Mouse (Mus musculus): ENCODE measurements at regions not wholly inside any gene's neighbourhood (a gene's known extent, or its start where the extent isn't known, plus 50 kb on each side); places are given as distances from the start of the nearest gene placed in this dataset.

DNA sequence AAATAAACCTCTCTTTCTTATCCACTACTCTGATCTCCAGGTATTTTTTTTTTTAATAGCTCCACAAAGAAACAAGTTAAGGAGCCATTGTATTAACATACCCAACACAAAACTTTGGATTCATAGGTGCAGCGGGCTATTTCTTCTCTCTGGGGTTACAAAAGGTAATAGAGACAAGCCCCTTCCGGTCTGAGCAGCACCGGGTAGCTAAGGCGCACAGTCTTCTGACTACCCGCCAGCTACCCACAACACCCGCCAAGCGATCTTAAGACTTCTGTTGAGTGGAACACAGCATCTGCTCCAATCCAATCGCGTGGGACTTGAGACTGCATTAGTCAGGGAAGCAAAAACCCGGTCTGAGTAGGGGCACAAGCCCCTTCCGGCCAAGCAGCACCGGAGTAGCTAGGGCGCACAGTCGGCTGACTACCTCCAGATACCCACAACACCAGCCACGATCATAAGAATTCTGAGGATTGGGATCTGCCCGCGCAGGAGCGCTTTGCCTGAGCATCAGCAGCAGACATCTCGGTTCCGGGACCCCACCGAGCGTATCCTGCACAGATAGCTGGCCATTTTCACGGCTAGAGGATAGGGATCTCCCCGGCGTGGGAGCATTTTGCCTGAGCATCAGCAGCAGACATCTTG lies 2463.9 kb downstream of the Gm37988 start:
- DNase-seq (ENCODE audit: low read depth, low spot score): peak; percentile 79

DNA sequence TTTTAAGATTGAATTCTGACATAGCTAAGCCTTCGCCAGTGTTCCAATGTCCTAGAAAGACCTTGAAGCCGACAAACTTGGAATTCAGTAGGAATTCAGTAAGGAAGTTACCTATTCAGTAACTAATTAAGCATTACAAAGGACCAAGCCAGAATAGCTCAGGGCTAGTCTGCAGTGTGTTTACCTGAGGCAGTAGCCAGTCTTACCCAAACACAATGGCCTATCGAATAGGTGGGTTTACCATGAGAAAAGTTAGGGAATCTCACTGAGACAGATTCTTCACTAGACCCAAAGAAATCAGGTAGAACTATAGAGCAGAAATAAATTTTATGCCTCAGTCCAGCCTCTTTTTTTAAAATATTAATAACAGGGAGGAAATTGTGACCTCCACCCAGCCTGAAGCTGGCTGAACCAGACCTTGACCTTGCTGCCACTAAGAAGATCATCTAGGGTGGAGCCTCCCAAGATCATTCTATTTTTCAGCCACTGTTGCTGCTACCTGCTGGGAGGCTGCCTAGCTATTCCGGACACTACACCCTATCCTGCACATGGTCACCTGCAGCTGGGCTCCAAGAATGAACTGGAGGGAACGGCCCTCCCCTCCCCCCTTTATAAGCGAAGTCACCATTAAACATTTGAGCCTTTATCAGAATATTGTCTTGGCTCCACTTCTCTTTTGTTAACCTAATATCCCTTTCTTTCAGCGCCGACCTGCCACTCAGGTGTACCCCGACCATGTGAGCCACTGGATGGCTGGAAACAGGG lies 2491.4 kb downstream of the Gm37988 start:
- peak; percentile 60 for DNase-seq (ENCODE audit: low read depth, low spot score)

DNA sequence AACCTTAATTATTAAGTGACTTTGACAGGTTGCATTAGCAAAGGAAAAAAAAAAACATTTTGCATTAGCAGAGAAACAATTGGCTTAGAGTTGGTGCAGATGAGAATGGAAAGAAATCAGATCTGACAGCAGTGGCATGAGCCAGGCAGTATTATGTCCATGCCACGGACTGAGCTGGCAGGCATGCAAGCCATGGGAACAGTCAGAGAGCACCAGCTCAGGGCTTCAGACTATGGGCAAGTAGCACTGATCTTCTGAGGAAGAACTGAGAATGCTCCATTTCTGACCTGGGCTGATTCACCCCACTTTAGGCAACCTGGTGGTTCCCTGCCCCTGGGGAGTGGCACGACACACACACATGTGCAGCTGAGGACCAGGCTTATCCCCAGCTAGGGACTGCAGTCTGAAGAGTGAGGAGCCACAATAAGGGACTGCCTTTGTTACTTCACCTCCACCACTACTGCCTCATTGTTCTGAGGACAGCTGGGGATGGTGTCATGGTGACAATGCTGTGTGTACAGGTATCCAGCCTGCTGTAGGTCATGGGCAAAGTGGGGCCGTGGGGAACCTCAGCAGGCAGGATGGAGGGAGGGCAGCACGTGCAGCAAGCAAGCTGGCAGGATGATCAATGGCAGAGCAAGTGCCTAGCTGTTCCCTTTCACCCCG lies 2501.4 kb downstream of the Gm37988 start:
- no peak for DNase-seq (ENCODE audit: low read depth, low spot score)

DNA sequence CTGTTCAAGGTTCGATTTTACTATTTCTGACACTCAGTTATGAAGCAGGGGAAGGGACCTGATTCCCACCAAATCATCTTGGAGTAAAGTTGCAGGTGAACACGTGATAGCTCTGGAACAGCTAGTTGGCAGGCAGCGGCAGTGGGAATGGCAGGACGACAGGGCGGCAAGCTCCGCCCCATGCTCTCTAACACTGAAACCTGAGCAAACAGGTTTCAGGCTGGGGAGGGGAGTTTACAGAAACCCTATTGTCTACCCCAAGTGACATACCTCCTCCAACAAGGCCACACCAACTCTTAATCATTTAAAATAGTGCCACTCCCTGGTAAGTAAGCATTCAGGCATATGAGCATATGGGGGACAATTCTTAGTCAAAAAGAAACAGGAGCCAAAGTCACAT lies 2504.7 kb downstream of the Gm37988 start:
- DNase-seq (ENCODE audit: low read depth, low spot score): peak; percentile 89

DNA sequence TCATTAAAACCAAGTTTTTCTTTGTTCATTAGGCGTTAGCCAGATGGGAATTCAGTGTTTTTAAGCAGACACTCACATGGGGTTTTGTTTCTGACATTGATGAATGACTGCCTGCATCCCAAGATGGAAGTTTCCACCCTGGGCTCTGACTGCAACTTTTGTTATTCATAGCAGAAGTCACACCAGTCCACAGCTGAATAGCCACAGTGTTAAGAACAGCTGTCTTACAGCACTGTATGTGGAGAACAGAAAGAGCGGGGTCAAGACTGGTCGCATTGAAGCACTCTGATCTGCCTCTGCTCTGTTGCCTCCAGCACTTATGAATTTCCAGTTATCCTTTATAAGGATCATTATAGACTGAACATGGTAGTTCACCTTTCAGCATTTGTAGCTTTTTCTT lies 2505.8 kb downstream of the Gm37988 start:
- DNase-seq (ENCODE audit: low read depth, low spot score): peak; percentile 86

DNA sequence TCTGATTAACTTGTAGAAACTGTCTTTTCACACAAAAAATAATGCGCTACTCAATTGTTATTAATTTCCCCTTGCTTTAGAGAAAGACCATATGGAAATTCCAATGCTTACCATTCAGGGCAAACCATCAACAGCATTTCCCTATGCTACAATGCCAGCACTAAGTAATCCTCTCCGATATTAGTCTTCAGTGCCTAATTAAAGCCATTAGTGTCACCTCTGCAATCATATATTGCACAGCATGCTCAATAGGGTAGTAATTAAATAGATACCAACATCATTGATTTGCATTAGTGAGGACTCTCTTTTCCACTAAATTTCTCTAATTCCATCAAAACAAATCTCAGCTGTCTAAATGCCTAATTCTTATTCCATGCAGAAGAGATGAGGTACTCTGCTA lies 2511.2 kb downstream of the Gm37988 start:
- no peak for DNase-seq (ENCODE audit: low read depth, low spot score)

DNA sequence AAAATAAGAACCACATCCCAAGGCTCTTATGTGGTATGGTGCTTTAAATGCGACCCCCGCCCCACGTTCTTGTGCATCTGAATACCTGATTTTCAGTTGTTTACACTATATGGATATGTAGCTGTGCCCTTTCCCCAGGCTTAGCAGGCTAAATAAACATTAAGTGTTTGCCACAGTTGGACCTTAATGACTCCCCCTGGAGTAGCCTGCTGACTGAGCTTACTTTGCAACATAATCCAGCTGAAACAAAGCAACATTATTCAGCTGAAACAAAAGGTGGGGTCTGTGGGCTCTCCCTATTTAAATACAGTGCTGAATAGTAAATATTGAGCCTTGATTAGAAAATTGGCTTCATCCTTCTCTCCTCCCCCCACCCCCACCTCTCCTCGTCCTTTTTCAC lies 2511.6 kb downstream of the Gm37988 start:
- DNase-seq (ENCODE audit: low read depth, low spot score): peak; percentile 19
